Mouse (Mus musculus): ENCODE data around the gene Prx.

The Prx gene

GRCm38 (mm10) chr7:27560291-27560887, 61.3 kb downstream of the Prx start:
- no peak for DNase-seq (ENCODE audit: low spot score)

GRCm38 (mm10) chr7:27560978-27561377, 61.9 kb downstream of the Prx start:
- no peak for DNase-seq (ENCODE audit: low spot score)

Data from ovary, postnatal 10 days (tissue).